Mouse (Mus musculus): ENCODE measurements around the gene Eloa. TPM values are rescaled to one million over a fixed set of nuclear protein-coding genes. Genes with fewer than 3 reads are reported as not detected.

Eloa gene
- polyA plus RNA-seq, 1 experiment from 2014 or later: 39.8 TPM

DNA sequence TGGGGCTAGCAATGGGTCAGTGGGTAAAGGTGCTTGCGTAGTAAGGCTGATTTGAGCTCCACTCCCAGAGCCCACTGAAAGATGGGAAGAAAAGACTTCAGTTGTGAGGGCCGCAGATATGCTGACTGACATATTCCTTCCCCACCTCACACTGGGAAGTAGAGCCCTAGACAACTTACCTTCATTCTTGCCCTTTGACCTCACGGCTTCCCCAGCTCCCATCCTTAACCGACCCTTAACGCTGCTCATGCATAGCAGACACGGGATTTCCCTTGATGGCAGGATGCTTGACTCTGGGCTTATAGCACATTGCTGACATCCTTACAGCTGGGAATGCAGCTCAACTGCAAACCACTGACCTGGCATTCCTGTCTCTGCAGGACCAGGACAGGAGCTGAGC, 25.3 kb upstream of the Eloa start:
- no peak overlapping the region for H3K4me3 ChIP-seq (ENCODE audit: low read depth, low read length)
- H3K4me1 ChIP-seq (ENCODE audit: control insufficient read depth, insufficient read depth, low read length): peaks cover 8% of the 10 kb centered on the region
- H3K27ac ChIP-seq (ENCODE audit: low read length): no peak overlapping the region
- H3K9me3 ChIP-seq (ENCODE audit: control insufficient read depth, low read depth, low read length): no peaks in the 10 kb centered on the region
- no peak overlapping the region for H3K4me2 ChIP-seq (replicated peaks; ENCODE audit: low read depth, low read length)
- peaks cover 44% of the 10 kb centered on the region for H3K36me3 ChIP-seq (ENCODE audit: control insufficient read depth, insufficient read depth, low read length)
- no peak overlapping the region for H3K9ac ChIP-seq (replicated peaks; ENCODE audit: low read depth, low read length)
- no peak for ATAC-seq (ENCODE audit: insufficient number of reproducible peaks, insufficient read depth, low FRiP score, low read depth)
- no peaks in the 10 kb centered on the region for H3K27me3 ChIP-seq (ENCODE audit: control insufficient read depth, insufficient read depth, low read length)
- WGBS: 66% methylated on average over 6 of the region's 6 CpGs

DNA sequence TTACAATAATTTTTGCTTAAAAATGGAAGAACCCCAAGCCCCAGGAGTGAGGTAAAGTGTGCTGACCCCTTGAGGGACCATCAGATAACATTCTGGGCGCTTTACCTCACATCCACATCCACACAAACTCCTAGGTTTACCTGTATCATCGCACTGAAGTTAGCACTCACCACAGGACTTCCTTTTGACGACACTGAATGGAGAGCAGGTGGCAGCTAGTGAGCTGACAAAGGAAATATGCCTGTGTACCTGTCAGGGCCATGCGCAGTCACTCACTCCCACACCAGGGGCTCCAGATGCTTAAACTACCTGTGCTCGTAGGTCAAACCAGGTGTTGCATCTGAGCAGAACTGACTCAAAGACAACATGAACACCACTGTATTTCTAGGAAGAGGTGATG, 23.5 kb upstream of the Eloa start:
- WGBS: 81% methylated on average over 5 of the region's 5 CpGs
- H3K4me1 ChIP-seq (ENCODE audit: control insufficient read depth, insufficient read depth, low read length): no peaks in the 10 kb centered on the region
- H3K9me3 ChIP-seq (ENCODE audit: control insufficient read depth, low read depth, low read length): no peaks in the 10 kb centered on the region
- H3K27ac ChIP-seq (ENCODE audit: low read length): no peak overlapping the region
- H3K4me2 ChIP-seq (replicated peaks; ENCODE audit: low read depth, low read length): no peak overlapping the region
- H3K4me3 ChIP-seq (ENCODE audit: low read depth, low read length): no peak overlapping the region
- no peaks in the 10 kb centered on the region for H3K27me3 ChIP-seq (ENCODE audit: control insufficient read depth, insufficient read depth, low read length)
- H3K36me3 ChIP-seq (ENCODE audit: control insufficient read depth, insufficient read depth, low read length): peaks cover 26% of the 10 kb centered on the region
- ATAC-seq (ENCODE audit: insufficient number of reproducible peaks, insufficient read depth, low FRiP score, low read depth): no peak
- H3K9ac ChIP-seq (replicated peaks; ENCODE audit: low read depth, low read length): no peak overlapping the region

DNA sequence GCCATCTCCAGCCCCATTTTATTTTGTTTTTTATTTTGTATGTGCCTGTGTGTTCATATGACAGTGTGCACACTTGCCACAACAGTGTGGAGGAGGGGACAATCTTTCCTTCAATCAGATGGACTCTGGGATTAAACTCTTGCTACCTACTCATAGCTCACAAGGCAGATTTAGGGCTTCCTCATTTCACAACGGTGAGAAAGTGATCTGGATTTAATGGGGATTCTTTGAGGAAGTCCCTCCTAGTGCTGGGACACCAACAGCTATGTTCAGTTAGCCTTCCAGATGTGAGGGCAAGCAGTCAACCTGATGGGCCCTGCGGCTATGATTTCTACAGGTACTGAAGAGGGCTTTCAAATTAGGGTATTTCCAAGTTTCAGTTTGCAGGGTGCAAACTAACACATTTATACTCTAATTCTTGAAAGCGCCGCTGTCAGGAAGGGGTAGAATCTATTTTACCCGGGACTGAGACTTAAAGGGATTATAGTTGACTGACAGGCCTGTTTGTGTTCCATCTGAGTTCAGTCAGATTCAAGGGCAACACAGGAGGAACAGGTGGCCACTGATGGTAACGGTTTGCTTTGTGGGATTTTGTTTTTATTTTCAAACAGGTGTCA, 22.3 kb upstream of the Eloa start:
- Histone ChIP-seq H3K4me2 (replicated peaks; ENCODE audit: low read depth, low read length) (no peak overlapping the region), H3K27ac (ENCODE audit: low read length) (no peak overlapping the region), H3K4me3 (ENCODE audit: low read depth, low read length) (no peak overlapping the region), H3K36me3 (ENCODE audit: control insufficient read depth, insufficient read depth, low read length) (peaks cover 14% of the 10 kb centered on the region), H3K4me1 (ENCODE audit: control insufficient read depth, insufficient read depth, low read length) (no peaks in the 10 kb centered on the region), H3K9ac (replicated peaks; ENCODE audit: low read depth, low read length) (no peak overlapping the region), H3K9me3 (ENCODE audit: control insufficient read depth, low read depth, low read length) (no peaks in the 10 kb centered on the region), H3K27me3 (ENCODE audit: control insufficient read depth, insufficient read depth, low read length) (no peaks in the 10 kb centered on the region)
- 81% methylated on average over 6 of the region's 6 CpGs for WGBS
- ATAC-seq (ENCODE audit: insufficient number of reproducible peaks, insufficient read depth, low FRiP score, low read depth): no peak

DNA sequence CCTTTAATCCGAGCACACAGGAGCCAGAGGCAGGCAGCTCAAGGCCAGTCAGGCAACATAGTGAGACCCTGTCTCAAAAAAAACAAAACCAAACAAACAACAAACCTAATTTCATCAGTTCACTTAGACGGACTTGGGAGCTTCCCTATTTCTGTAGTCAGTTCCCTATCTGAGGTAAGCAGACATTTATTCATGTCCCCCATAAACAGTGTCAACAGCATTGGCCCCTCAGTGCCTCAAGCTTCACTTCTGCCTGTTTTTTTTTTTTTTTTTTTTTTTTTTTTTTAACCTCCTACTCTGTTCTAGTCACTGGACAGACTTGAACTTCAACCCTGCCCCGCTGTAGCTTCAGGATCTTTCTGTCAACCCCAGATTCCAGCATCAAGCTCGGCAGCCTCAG, 13.5 kb upstream of the Eloa start:
- WGBS: 75% methylated on average over 4 of the region's 4 CpGs
- ATAC-seq (ENCODE audit: insufficient number of reproducible peaks, insufficient read depth, low FRiP score, low read depth): no peak
- Histone ChIP-seq H3K27ac (ENCODE audit: low read length) (no peak overlapping the region), H3K27me3 (ENCODE audit: control insufficient read depth, insufficient read depth, low read length) (no peaks in the 10 kb centered on the region), H3K4me3 (ENCODE audit: low read depth, low read length) (no peak overlapping the region), H3K9me3 (ENCODE audit: control insufficient read depth, low read depth, low read length) (no peaks in the 10 kb centered on the region), H3K4me2 (replicated peaks; ENCODE audit: low read depth, low read length) (no peak overlapping the region), H3K4me1 (ENCODE audit: control insufficient read depth, insufficient read depth, low read length) (no peaks in the 10 kb centered on the region), H3K36me3 (ENCODE audit: control insufficient read depth, insufficient read depth, low read length) (no peaks in the 10 kb centered on the region), H3K9ac (replicated peaks; ENCODE audit: low read depth, low read length) (no peak overlapping the region)

GRCm38 (mm10) chr4:136033231-136033630, 11.7 kb upstream of the Eloa start:
- no peak overlapping the region for H3K4me2 ChIP-seq (replicated peaks; ENCODE audit: low read depth, low read length)
- no peak overlapping the region for H3K9ac ChIP-seq (replicated peaks; ENCODE audit: low read depth, low read length)
- H3K4me1 ChIP-seq (ENCODE audit: control insufficient read depth, insufficient read depth, low read length): no peaks in the 10 kb centered on the region
- H3K27me3 ChIP-seq (ENCODE audit: control insufficient read depth, insufficient read depth, low read length): no peaks in the 10 kb centered on the region
- H3K4me3 ChIP-seq (ENCODE audit: low read depth, low read length): no peak overlapping the region
- 37% methylated on average over 1 of the region's 1 CpGs for WGBS
- H3K9me3 ChIP-seq (ENCODE audit: control insufficient read depth, low read depth, low read length): no peaks in the 10 kb centered on the region
- H3K27ac ChIP-seq (ENCODE audit: low read length): no peak overlapping the region
- no peak for ATAC-seq (ENCODE audit: insufficient number of reproducible peaks, insufficient read depth, low FRiP score, low read depth)
- no peaks in the 10 kb centered on the region for H3K36me3 ChIP-seq (ENCODE audit: control insufficient read depth, insufficient read depth, low read length)

DNA sequence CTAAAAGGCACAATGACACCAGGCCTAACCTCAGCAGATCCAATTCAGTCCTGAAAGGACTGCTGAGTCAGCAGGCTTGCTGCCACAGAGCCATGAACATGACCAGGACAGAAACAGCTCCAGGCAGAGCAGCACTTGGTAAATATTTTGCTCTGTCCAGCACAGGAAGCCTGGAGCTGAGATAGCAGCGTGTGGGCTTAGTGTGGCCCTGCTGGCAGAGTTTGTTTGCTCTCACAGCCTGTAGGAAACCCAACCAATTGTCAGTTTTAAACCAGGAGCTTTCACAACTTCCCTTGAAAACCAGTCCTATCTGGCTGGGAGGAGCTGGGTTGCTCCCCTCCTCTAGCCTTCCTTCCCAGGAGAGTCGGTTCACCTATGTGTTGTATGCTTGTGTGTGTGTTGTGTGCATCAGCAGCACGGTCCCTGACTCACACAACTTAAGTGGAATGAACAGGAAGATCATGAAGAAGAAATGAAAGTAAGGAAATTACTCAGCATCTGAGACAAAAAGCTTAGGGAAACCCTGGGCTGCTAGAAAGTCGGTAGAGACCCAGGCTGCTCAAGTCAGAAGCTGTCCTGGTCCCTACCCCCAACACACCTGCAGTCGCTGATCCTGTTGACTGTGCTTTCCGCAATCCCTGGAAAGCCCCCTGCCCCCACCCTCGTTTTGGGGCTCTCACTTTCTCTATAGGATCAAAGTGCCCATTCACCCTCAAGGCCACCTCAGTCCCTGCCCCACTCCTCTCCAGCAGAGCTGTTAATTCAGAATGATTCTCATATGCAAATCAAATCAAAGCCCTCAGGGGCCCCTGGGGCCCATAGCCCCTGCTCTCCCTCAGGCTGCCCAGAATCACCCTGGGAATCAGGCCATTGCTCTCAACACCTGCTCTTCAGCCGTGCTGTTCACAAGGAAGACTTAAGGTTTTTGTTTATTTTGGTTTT, 9.7 kb upstream of the Eloa start:
- Histone ChIP-seq H3K9ac (replicated peaks; ENCODE audit: low read depth, low read length) (no peak overlapping the region), H3K4me3 (ENCODE audit: low read depth, low read length) (no peak overlapping the region), H3K27ac (ENCODE audit: low read length) (peak overlapping the region; percentile 66; the same call in 1 of the 2 replicates), H3K9me3 (ENCODE audit: control insufficient read depth, low read depth, low read length) (no peaks in the 10 kb centered on the region), H3K4me1 (ENCODE audit: control insufficient read depth, insufficient read depth, low read length) (no peaks in the 10 kb centered on the region), H3K36me3 (ENCODE audit: control insufficient read depth, insufficient read depth, low read length) (no peaks in the 10 kb centered on the region), H3K4me2 (replicated peaks; ENCODE audit: low read depth, low read length) (no peak overlapping the region), H3K27me3 (ENCODE audit: control insufficient read depth, insufficient read depth, low read length) (no peaks in the 10 kb centered on the region)
- WGBS: 9% methylated on average over 8 of the region's 8 CpGs
- ATAC-seq (ENCODE audit: insufficient number of reproducible peaks, insufficient read depth, low FRiP score, low read depth): peak; percentile 47; the same call in 1 of the 2 replicates

DNA sequence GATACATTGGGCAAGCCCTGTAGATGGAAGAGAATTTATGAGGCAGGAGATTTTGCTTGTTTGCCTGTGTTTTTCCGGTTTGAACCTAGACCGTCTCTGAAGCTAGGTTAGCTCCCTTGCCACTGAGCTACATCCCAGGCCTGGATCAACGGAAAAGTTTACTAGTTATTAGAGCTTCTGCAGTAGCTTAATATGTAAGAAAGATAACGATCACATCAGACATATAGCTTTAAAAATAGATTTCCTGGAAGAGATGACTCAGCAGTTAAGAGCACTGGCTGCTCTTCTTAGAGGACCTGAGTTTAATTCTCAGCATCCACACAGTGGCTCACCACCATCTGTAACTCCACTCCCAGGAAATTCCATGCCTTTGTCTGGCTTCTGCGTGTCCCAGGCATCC, 7.1 kb upstream of the Eloa start:
- H3K27me3 ChIP-seq (ENCODE audit: control insufficient read depth, insufficient read depth, low read length): no peaks in the 10 kb centered on the region
- 80% methylated on average over 5 of the region's 5 CpGs for WGBS
- no peak overlapping the region for H3K4me2 ChIP-seq (replicated peaks; ENCODE audit: low read depth, low read length)
- ATAC-seq (ENCODE audit: insufficient number of reproducible peaks, insufficient read depth, low FRiP score, low read depth): no peak
- no peaks in the 10 kb centered on the region for H3K9me3 ChIP-seq (ENCODE audit: control insufficient read depth, low read depth, low read length)
- no peak overlapping the region for H3K27ac ChIP-seq (ENCODE audit: low read length)
- H3K36me3 ChIP-seq (ENCODE audit: control insufficient read depth, insufficient read depth, low read length): no peaks in the 10 kb centered on the region
- no peak overlapping the region for H3K4me3 ChIP-seq (ENCODE audit: low read depth, low read length)
- no peak overlapping the region for H3K9ac ChIP-seq (replicated peaks; ENCODE audit: low read depth, low read length)
- H3K4me1 ChIP-seq (ENCODE audit: control insufficient read depth, insufficient read depth, low read length): no peaks in the 10 kb centered on the region

- H3K9ac ChIP-seq (replicated peaks; ENCODE audit: low read depth, low read length): no peak overlapping the region
- no peak overlapping the region for H3K4me3 ChIP-seq (ENCODE audit: low read depth, low read length)
- H3K36me3 ChIP-seq (ENCODE audit: control insufficient read depth, insufficient read depth, low read length): no peaks in the 10 kb centered on the region
- 87% methylated on average over 19 of the region's 19 CpGs for WGBS
- no peaks in the 10 kb centered on the region for H3K4me1 ChIP-seq (ENCODE audit: control insufficient read depth, insufficient read depth, low read length)
- H3K27ac ChIP-seq (ENCODE audit: low read length): no peak overlapping the region
- H3K9me3 ChIP-seq (ENCODE audit: control insufficient read depth, low read depth, low read length): no peaks in the 10 kb centered on the region
- no peaks in the 10 kb centered on the region for H3K27me3 ChIP-seq (ENCODE audit: control insufficient read depth, insufficient read depth, low read length)
- ATAC-seq (ENCODE audit: insufficient number of reproducible peaks, insufficient read depth, low FRiP score, low read depth): no peak
- H3K4me2 ChIP-seq (replicated peaks; ENCODE audit: low read depth, low read length): no peak overlapping the region
Observed at GRCm38 (mm10) chr4:136028132-136028564, 6.6 kb upstream of the Eloa start.
